ENCODE assay signal across 17 mouse cellular contexts in genomic region chr13:110944061-110944460, GRCm38 (mm10).
DNase-seq lines count a peak whose midpoint lies in the region; ATAC-seq and TF ChIP-seq lines count a peak whose summit lies in the region.
"Had no signal": no experiment of that assay in that cellular context is flagged by ENCODE, and none has a peak within 500 bp of the region (broad histone marks: within the 10 kb centered on the region; RNA-seq: fewer than 3 reads in every experiment).

No protein-coding gene starts in this region.

- no peak overlapping the region for H3K4me3 ChIP-seq in gastrocnemius, adult 2 months
- no peak overlapping the region for H3K4me3 ChIP-seq in bone marrow macrophage, adult 2 months (ENCODE audit: insufficient read depth, low read length)
- no peak overlapping the region for H3K4me3 ChIP-seq in embryonic facial prominence, embryonic 14.5 days (ENCODE audit: low read depth, low read length)
- no peak overlapping the region for H3K4me3 ChIP-seq in macrophage (ENCODE audit: inconsistent target)
- H3K4me3 ChIP-seq: erythroblast, embryonic 14.5 days; heart, adult 2 months had no signal

- H3K9ac ChIP-seq in embryonic facial prominence, embryonic 14.5 days (ENCODE audit: low read depth, low read length) = no peak overlapping the region

- no peak overlapping the region for H3K4me2 ChIP-seq in embryonic facial prominence, embryonic 14.5 days (ENCODE audit: low read depth, low read length)

- H3K27me3 ChIP-seq in embryonic facial prominence, embryonic 14.5 days (replicated peaks; ENCODE audit: control insufficient read depth, insufficient read depth, low read length) = no peaks in the 10 kb centered on the region

- peaks cover 33% of the 10 kb centered on the region for H3K4me1 ChIP-seq in bone marrow macrophage, adult 2 months (ENCODE audit: control insufficient read depth, insufficient read depth, low read length)
- peaks cover 11% of the 10 kb centered on the region; the same call in 1 of the 2 replicates for H3K4me1 ChIP-seq in embryonic facial prominence, embryonic 14.5 days (ENCODE audit: control insufficient read depth, insufficient read depth, low read length)

- no peaks in the 10 kb centered on the region for H3K9me3 ChIP-seq in embryonic facial prominence, embryonic 14.5 days (ENCODE audit: control insufficient read depth, low read length)

- DNase-seq in gastrocnemius, adult 2 months = no peak
- DNase-seq in gastrocnemius, adult 18-20 months (ENCODE audit: low spot score) = no peak
- DNase-seq in embryonic facial prominence, embryonic 14.5 days (ENCODE audit: low spot score) = peak; percentile 54
- DNase-seq in neural tube, embryonic 10.5 days (ENCODE audit: extremely low spot score, low spot score) = no peak
- DNase-seq in B cell, adult 2 months = no peak
- no peak for DNase-seq in adrenal gland, postnatal 25 days
- DNase-seq: cerebellum, postnatal 14 days; gastrocnemius, postnatal 14 days; heart, adult 2 months; lung, adult 18-20 months; right cerebral cortex, postnatal 14 days; thymus, postnatal 4 days had no signal

- no peaks in the 10 kb centered on the region for H3K36me3 ChIP-seq in embryonic facial prominence, embryonic 14.5 days (ENCODE audit: control insufficient read depth, insufficient read depth, low read length)
- no peaks in the 10 kb centered on the region for H3K36me3 ChIP-seq in macrophage (ENCODE audit: inconsistent target)

- TF ChIP-seq POLR2A in bone marrow macrophage, adult 2 months (IDR thresholded peaks at IDR 0.05; ENCODE audit: borderline replicate concordance, low read depth, low read length) = no peak

- intact Hi-C loops in gastrocnemius, adult 2 months (cut with DNase I) = no loop called here

- peak overlapping the region; percentile 35; the same call in 1 of the 2 replicates for H3K27ac ChIP-seq in gastrocnemius, adult 2 months
- peak overlapping the region; percentile 96 for H3K27ac ChIP-seq in bone marrow macrophage, adult 2 months (ENCODE audit: insufficient read depth, low read depth, low read length)
- no peak overlapping the region for H3K27ac ChIP-seq in embryonic facial prominence, embryonic 14.5 days (replicated peaks; ENCODE audit: low read depth, low read length)
- H3K27ac ChIP-seq in macrophage = peak overlapping the region; percentile 94
- H3K27ac ChIP-seq: heart, adult 2 months had no signal

- no peak for ATAC-seq in embryonic facial prominence, embryonic 14.5 days (ENCODE audit: low read depth)
- ATAC-seq: forebrain, embryonic 16.5 days; midbrain, embryonic 16.5 days had no signal

- 27% methylated on average over 4 of the region's 4 CpGs for WGBS in embryonic facial prominence, embryonic 14.5 days
- WGBS in macrophage (ENCODE audit: missing documents) = 38% methylated on average over 4 of the region's 4 CpGs

- TF ChIP-seq CTCF in gastrocnemius, adult 2 months (IDR thresholded peaks at IDR 0.05) = no peak
- no peak for TF ChIP-seq CTCF in bone marrow macrophage, adult 2 months (IDR thresholded peaks at IDR 0.05; ENCODE audit: low read depth, low read length)

- H3K79me2 ChIP-seq in macrophage (ENCODE audit: inconsistent target) = no peaks in the 10 kb centered on the region
